In the genomic region with DNA sequence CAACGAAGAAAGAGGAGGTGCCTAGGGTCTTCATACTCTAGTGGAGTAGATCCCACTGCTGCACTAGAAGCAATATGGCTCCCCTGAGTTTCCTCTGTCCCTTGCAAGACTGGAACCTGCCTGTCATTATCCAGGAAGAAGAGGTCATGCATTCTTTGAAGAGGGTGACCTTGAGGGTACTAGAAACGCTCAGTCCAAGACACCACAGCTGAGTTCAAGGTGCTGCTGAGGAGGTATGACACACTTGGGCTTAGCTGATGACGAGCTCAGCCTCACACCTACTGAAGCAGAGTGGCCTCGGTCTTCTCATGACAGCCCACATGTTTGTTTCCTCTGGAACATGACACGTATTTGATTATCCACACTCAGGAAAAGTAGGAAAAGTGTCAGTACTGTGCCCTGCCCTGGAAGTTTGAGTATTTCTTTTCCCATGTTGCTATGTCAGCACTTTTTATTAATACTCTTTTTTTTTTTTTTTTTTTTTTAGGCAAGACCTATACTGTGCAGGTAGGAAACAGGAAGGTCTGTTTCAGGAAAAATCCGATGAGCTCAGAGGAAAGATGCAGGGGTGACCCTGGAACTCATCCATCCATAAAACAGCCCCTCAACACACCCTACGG, we compare ENCODE assay signal across 22 mouse cellular contexts.
DNase-seq lines count a peak whose midpoint lies in the region; ATAC-seq and TF ChIP-seq lines count a peak whose summit lies in the region.
"Had no signal": no experiment of that assay in that cellular context is flagged by ENCODE, and none has a peak within 500 bp of the region (broad histone marks: within the 10 kb centered on the region; RNA-seq: fewer than 3 reads in every experiment).

No protein-coding gene starts in this region.

- no peaks in the 10 kb centered on the region for H3K9me3 ChIP-seq in forebrain, embryonic 10.5 days
- no peaks in the 10 kb centered on the region for H3K9me3 ChIP-seq in forebrain, embryonic 14.5 days (replicated peaks; ENCODE audit: control insufficient read depth, low read length)
- no peaks in the 10 kb centered on the region for H3K9me3 ChIP-seq in heart, embryonic 16.5 days (replicated peaks; ENCODE audit: control insufficient read depth, low read length)
- no peaks in the 10 kb centered on the region for H3K9me3 ChIP-seq in stomach, embryonic 14.5 days (ENCODE audit: control insufficient read depth, low read depth, low read length)
- H3K9me3 ChIP-seq in stomach, postnatal 0 days (ENCODE audit: control insufficient read depth, low read length) = no peaks in the 10 kb centered on the region
- no peaks in the 10 kb centered on the region for H3K9me3 ChIP-seq in stomach, embryonic 15.5 days
- H3K9me3 ChIP-seq: embryonic facial prominence, embryonic 13.5 days; limb, embryonic 12.5 days; midbrain, embryonic 15.5 days had no signal

- H3K36me3 ChIP-seq in forebrain, embryonic 10.5 days (replicated peaks) = no peaks in the 10 kb centered on the region
- H3K36me3 ChIP-seq in forebrain, embryonic 14.5 days (ENCODE audit: control insufficient read depth, insufficient read depth, low read length) = no peaks in the 10 kb centered on the region
- H3K36me3 ChIP-seq in heart, embryonic 16.5 days (ENCODE audit: control insufficient read depth, insufficient read depth) = peaks cover 20% of the 10 kb centered on the region; the same call in 1 of the 2 replicates
- peaks cover 13% of the 10 kb centered on the region for H3K36me3 ChIP-seq in stomach, embryonic 14.5 days (ENCODE audit: control insufficient read depth, insufficient read depth, low read length)
- H3K36me3 ChIP-seq in stomach, postnatal 0 days (ENCODE audit: control insufficient read depth, insufficient read depth, low read length) = peaks cover 17% of the 10 kb centered on the region
- 0 out of 2 replicates have a peak, but pooled peaks cover 3% of the 10 kb centered on the region for H3K36me3 ChIP-seq in stomach, embryonic 15.5 days
- H3K36me3 ChIP-seq: midbrain, embryonic 15.5 days had no signal

- 83% methylated on average over 7 of the region's 7 CpGs for WGBS in forebrain, embryonic 10.5 days
- 85% methylated on average over 7 of the region's 7 CpGs for WGBS in forebrain, embryonic 14.5 days
- WGBS in heart, embryonic 16.5 days = 62% methylated on average over 7 of the region's 7 CpGs
- WGBS in stomach, embryonic 14.5 days = 69% methylated on average over 7 of the region's 7 CpGs
- WGBS in stomach, postnatal 0 days = 81% methylated on average over 7 of the region's 7 CpGs
- 74% methylated on average over 7 of the region's 7 CpGs for WGBS in stomach, embryonic 15.5 days

- no peak overlapping the region for H3K4me3 ChIP-seq in forebrain, embryonic 10.5 days
- no peak overlapping the region for H3K4me3 ChIP-seq in forebrain, embryonic 14.5 days (ENCODE audit: low read depth, low read length)
- no peak overlapping the region for H3K4me3 ChIP-seq in heart, embryonic 16.5 days (ENCODE audit: low read length)
- no peak overlapping the region for H3K4me3 ChIP-seq in stomach, embryonic 14.5 days (ENCODE audit: low read depth, low read length)
- no peak overlapping the region for H3K4me3 ChIP-seq in stomach, postnatal 0 days (ENCODE audit: low read depth, low read length)
- no peak overlapping the region for H3K4me3 ChIP-seq in stomach, embryonic 15.5 days (replicated peaks)
- H3K4me3 ChIP-seq: embryonic facial prominence, embryonic 13.5 days; layer of hippocampus, adult 2 months; left cerebral cortex, adult 2 months; limb, embryonic 12.5 days; midbrain, embryonic 15.5 days had no signal

- no peaks in the 10 kb centered on the region for H3K27me3 ChIP-seq in forebrain, embryonic 10.5 days (ENCODE audit: poor library complexity, severe bottlenecking)
- H3K27me3 ChIP-seq in forebrain, embryonic 14.5 days (replicated peaks; ENCODE audit: control insufficient read depth, insufficient read depth, low read length) = no peaks in the 10 kb centered on the region
- no peaks in the 10 kb centered on the region for H3K27me3 ChIP-seq in heart, embryonic 16.5 days (ENCODE audit: control insufficient read depth, insufficient read depth, low read length)
- H3K27me3 ChIP-seq in stomach, embryonic 14.5 days (ENCODE audit: control insufficient read depth, insufficient read depth, low read length) = no peaks in the 10 kb centered on the region
- no peaks in the 10 kb centered on the region for H3K27me3 ChIP-seq in stomach, postnatal 0 days (ENCODE audit: control insufficient read depth, insufficient read depth, low read length)
- no peaks in the 10 kb centered on the region for H3K27me3 ChIP-seq in stomach, embryonic 15.5 days (replicated peaks)
- H3K27me3 ChIP-seq: embryonic facial prominence, embryonic 13.5 days; limb, embryonic 12.5 days; midbrain, embryonic 15.5 days had no signal

- H3K4me2 ChIP-seq in forebrain, embryonic 14.5 days (ENCODE audit: low read length) = no peak overlapping the region
- H3K4me2 ChIP-seq in heart, embryonic 16.5 days (ENCODE audit: low read depth, low read length) = no peak overlapping the region
- H3K4me2 ChIP-seq in stomach, embryonic 14.5 days (replicated peaks; ENCODE audit: low read depth, low read length) = no peak overlapping the region
- no peak overlapping the region for H3K4me2 ChIP-seq in stomach, postnatal 0 days (replicated peaks; ENCODE audit: low read depth)
- H3K4me2 ChIP-seq in stomach, embryonic 15.5 days = no peak overlapping the region
- H3K4me2 ChIP-seq: embryonic facial prominence, embryonic 13.5 days; limb, embryonic 12.5 days; lung, embryonic 14.5 days; midbrain, embryonic 15.5 days had no signal

- DNase-seq in forebrain, embryonic 10.5 days (ENCODE audit: extremely low spot score, low spot score) = no peak
- no peak for DNase-seq in forebrain, embryonic 14.5 days (ENCODE audit: low spot score)
- DNase-seq in heart, postnatal 4 days = no peak
- DNase-seq in stomach, postnatal 0 days (ENCODE audit: low spot score) = no peak
- DNase-seq: adrenal gland, postnatal 14 days; cerebellum, adult 2 months; gastrocnemius, postnatal 10 days; retina, postnatal 1 day; thymus, adult 18-20 months had no signal

- H3K4me1 ChIP-seq in forebrain, embryonic 10.5 days = peaks cover 47% of the 10 kb centered on the region
- peaks cover 4% of the 10 kb centered on the region; the same call in 1 of the 2 replicates for H3K4me1 ChIP-seq in forebrain, embryonic 14.5 days (ENCODE audit: control insufficient read depth, insufficient read depth, low read length)
- peaks cover 14% of the 10 kb centered on the region for H3K4me1 ChIP-seq in heart, embryonic 16.5 days (ENCODE audit: control insufficient read depth, insufficient read depth, low read length)
- H3K4me1 ChIP-seq in stomach, embryonic 14.5 days (ENCODE audit: control insufficient read depth, insufficient read depth, low read length) = peaks cover 21% of the 10 kb centered on the region
- peaks cover 6% of the 10 kb centered on the region for H3K4me1 ChIP-seq in stomach, postnatal 0 days (replicated peaks; ENCODE audit: control insufficient read depth, insufficient read depth)
- peaks cover 20% of the 10 kb centered on the region for H3K4me1 ChIP-seq in stomach, embryonic 15.5 days

- TF ChIP-seq EP300 in stomach, postnatal 0 days (optimal IDR thresholded peaks at IDR 0.05) = no peak

- H3K27ac ChIP-seq in forebrain, embryonic 10.5 days = 0 out of 2 replicates have a peak overlapping the region, but pooled peaks have one; percentile 12
- no peak overlapping the region for H3K27ac ChIP-seq in forebrain, embryonic 14.5 days (ENCODE audit: low read depth, low read length)
- H3K27ac ChIP-seq in heart, embryonic 16.5 days (ENCODE audit: low read length) = peak overlapping the region; percentile 38
- peak overlapping the region; percentile 78; the same call in 1 of the 2 replicates for H3K27ac ChIP-seq in stomach, embryonic 14.5 days (ENCODE audit: low read length)
- no peak overlapping the region for H3K27ac ChIP-seq in stomach, postnatal 0 days (replicated peaks)
- 0 out of 2 replicates have a peak overlapping the region, but pooled peaks have one; percentile 46 for H3K27ac ChIP-seq in stomach, embryonic 15.5 days
- H3K27ac ChIP-seq: hindbrain, postnatal 0 days; kidney, postnatal 0 days; layer of hippocampus, adult 2 months; left cerebral cortex, adult 2 months; midbrain, embryonic 15.5 days had no signal

- no peak for ATAC-seq in forebrain, embryonic 14.5 days
- no peak for ATAC-seq in heart, embryonic 16.5 days (replicated peaks; ENCODE audit: extremely low read depth, insufficient read depth, low FRiP score)
- no peak for ATAC-seq in stomach, embryonic 14.5 days (ENCODE audit: insufficient number of reproducible peaks, insufficient read depth, low FRiP score, low read depth)
- no peak for ATAC-seq in stomach, postnatal 0 days (ENCODE audit: low FRiP score, low TSS enrichment)
- ATAC-seq in stomach, embryonic 15.5 days (ENCODE audit: insufficient read depth, low FRiP score, low read depth) = no peak
- ATAC-seq in monocyte, adult 5-6 weeks (replicated peaks; ENCODE audit: insufficient number of reproducible peaks, low FRiP score, low TSS enrichment, poor library complexity, severe bottlenecking) = no peak
- ATAC-seq: activated CD4-positive, CD25-positive, alpha-beta regulatory T cell, adult 4 months; hindbrain, postnatal 0 days; midbrain, embryonic 15.5 days had no signal

- no peak for TF ChIP-seq CTCF in stomach, postnatal 0 days (IDR thresholded peaks at IDR 0.05; ENCODE audit: low read depth)

- H3K9ac ChIP-seq in forebrain, embryonic 14.5 days (ENCODE audit: low read length) = no peak overlapping the region
- H3K9ac ChIP-seq in heart, embryonic 16.5 days (ENCODE audit: low read length) = no peak overlapping the region
- no peak overlapping the region for H3K9ac ChIP-seq in stomach, embryonic 14.5 days (replicated peaks; ENCODE audit: low read depth, low read length)
- no peak overlapping the region for H3K9ac ChIP-seq in stomach, postnatal 0 days (ENCODE audit: low read length)
- no peak overlapping the region for H3K9ac ChIP-seq in stomach, embryonic 15.5 days
- H3K9ac ChIP-seq: embryonic facial prominence, embryonic 13.5 days; limb, embryonic 12.5 days; lung, embryonic 14.5 days; midbrain, embryonic 15.5 days had no signal

Comparison
In these comparisons a context has a peak if more than half of its experiments do, and no peak if none do; other contexts are left out.
1. H3K27ac ChIP-seq: peak in forebrain, embryonic 10.5 days (single experiment), heart, embryonic 16.5 days (single experiment), stomach, embryonic 14.5 days (single experiment) and stomach, embryonic 15.5 days (single experiment); none in forebrain, embryonic 14.5 days (single experiment) and stomach, postnatal 0 days (single experiment).